ENCODE assay signal across 8 mouse cellular contexts in genomic region chr2:165877180-165877579, GRCm38 (mm10). TPM values are rescaled to one million over a fixed set of nuclear protein-coding genes. Genes with fewer than 3 reads are reported as not detected.
DNase-seq lines count a peak whose midpoint lies in the region; ATAC-seq and TF ChIP-seq lines count a peak whose summit lies in the region.

No protein-coding gene starts in this region.

- H3K9ac ChIP-seq in heart, embryonic 15.5 days = no peak overlapping the region
- peak overlapping the region; percentile 32; the same call in 1 of the 2 replicates for H3K9ac ChIP-seq in forebrain, embryonic 15.5 days (replicated peaks)
- no peak overlapping the region for H3K9ac ChIP-seq in kidney, postnatal 0 days (ENCODE audit: low read depth, low read length)
- peak overlapping the region; percentile 80; the same call in 1 of the 2 replicates for H3K9ac ChIP-seq in neural tube, embryonic 13.5 days

- peaks cover 7% of the 10 kb centered on the region; the same call in 1 of the 2 replicates for H3K36me3 ChIP-seq in heart, embryonic 15.5 days
- peaks cover 10% of the 10 kb centered on the region for H3K36me3 ChIP-seq in forebrain, embryonic 15.5 days
- H3K36me3 ChIP-seq in kidney, postnatal 0 days (ENCODE audit: insufficient read depth, low read length) = 0 out of 2 replicates have a peak, but pooled peaks cover 6% of the 10 kb centered on the region
- peaks cover 17% of the 10 kb centered on the region for H3K36me3 ChIP-seq in neural tube, embryonic 13.5 days

- H3K9me3 ChIP-seq in heart, embryonic 15.5 days (replicated peaks) = no peaks in the 10 kb centered on the region
- H3K9me3 ChIP-seq in forebrain, embryonic 15.5 days = no peaks in the 10 kb centered on the region
- no peaks in the 10 kb centered on the region for H3K9me3 ChIP-seq in kidney, postnatal 0 days (replicated peaks; ENCODE audit: low read length)
- no peaks in the 10 kb centered on the region for H3K9me3 ChIP-seq in neural tube, embryonic 13.5 days

- ATAC-seq in heart, embryonic 15.5 days (replicated peaks; ENCODE audit: insufficient number of reproducible peaks, insufficient read depth, low FRiP score, low read depth) = no peak
- ATAC-seq in forebrain, embryonic 15.5 days (replicated peaks) = no peak
- no peak for ATAC-seq in kidney, postnatal 0 days (replicated peaks; ENCODE audit: low FRiP score, low read depth)
- no peak for ATAC-seq in neural tube, embryonic 13.5 days (ENCODE audit: low read depth)
- no peak for ATAC-seq in inflammation-experienced regulatory T-cells, adult 6 months

- H3K27me3 ChIP-seq in heart, embryonic 15.5 days = no peaks in the 10 kb centered on the region
- no peaks in the 10 kb centered on the region for H3K27me3 ChIP-seq in forebrain, embryonic 15.5 days
- no peaks in the 10 kb centered on the region for H3K27me3 ChIP-seq in kidney, postnatal 0 days (ENCODE audit: insufficient read depth, low read length)
- no peaks in the 10 kb centered on the region for H3K27me3 ChIP-seq in neural tube, embryonic 13.5 days

- DNase-seq in heart, adult 18-20 months = no peak
- DNase-seq in kidney, postnatal 0 days (ENCODE audit: low spot score) = no peak
- no peak for DNase-seq in adrenal gland, postnatal 10 days
- no peak for DNase-seq in left cerebral cortex, adult 8-10 months (ENCODE audit: low spot score in 2 of 2)

- H3K4me2 ChIP-seq in heart, embryonic 15.5 days = no peak overlapping the region
- H3K4me2 ChIP-seq in forebrain, embryonic 15.5 days (replicated peaks) = peak overlapping the region; percentile 67
- H3K4me2 ChIP-seq in kidney, postnatal 0 days (ENCODE audit: low read length) = 0 out of 2 replicates have a peak overlapping the region, but pooled peaks have one; percentile 36
- peak overlapping the region; percentile 65 for H3K4me2 ChIP-seq in neural tube, embryonic 13.5 days

- no peak overlapping the region for H3K4me3 ChIP-seq in heart, embryonic 15.5 days
- H3K4me3 ChIP-seq in forebrain, embryonic 15.5 days = peak overlapping the region; percentile 25; the same call in 1 of the 2 replicates
- no peak overlapping the region for H3K4me3 ChIP-seq in kidney, postnatal 0 days (replicated peaks; ENCODE audit: low read depth, low read length)
- peak overlapping the region; percentile 26 for H3K4me3 ChIP-seq in neural tube, embryonic 13.5 days

- H3K27ac ChIP-seq in heart, embryonic 15.5 days = 0 out of 2 replicates have a peak overlapping the region, but pooled peaks have one; percentile 54
- peak overlapping the region; percentile 84 for H3K27ac ChIP-seq in forebrain, embryonic 15.5 days (replicated peaks)
- H3K27ac ChIP-seq in kidney, postnatal 0 days = peak overlapping the region; percentile 96
- peak overlapping the region; percentile 98 for H3K27ac ChIP-seq in neural tube, embryonic 13.5 days (replicated peaks)

- H3K4me1 ChIP-seq in heart, embryonic 15.5 days (replicated peaks) = peaks cover 95% of the 10 kb centered on the region
- H3K4me1 ChIP-seq in forebrain, embryonic 15.5 days = peaks cover 88% of the 10 kb centered on the region
- peaks cover 81% of the 10 kb centered on the region for H3K4me1 ChIP-seq in kidney, postnatal 0 days (replicated peaks; ENCODE audit: insufficient read depth, low read length)
- peaks cover 96% of the 10 kb centered on the region for H3K4me1 ChIP-seq in neural tube, embryonic 13.5 days (replicated peaks)

- 83% methylated on average over 4 of the region's 4 CpGs for WGBS in heart, embryonic 15.5 days
- 60% methylated on average over 4 of the region's 4 CpGs for WGBS in forebrain, embryonic 15.5 days
- WGBS in kidney, postnatal 0 days = 66% methylated on average over 4 of the region's 4 CpGs
- WGBS in neural tube, embryonic 13.5 days = 55% methylated on average over 4 of the region's 4 CpGs

- TF ChIP-seq CTCF in kidney, postnatal 0 days (IDR thresholded peaks at IDR 0.05; ENCODE audit: low read depth) = no peak

RNA-seq across cellular contexts. Expression of gene Zmynd8, which starts 21.6 kb away (rescaled TPM):
- 39.1 and 40.7 TPM in 2 replicates for polyA plus RNA-seq in heart, embryonic 15.5 days (2015; fragmentation: Nextera tagmentation; extraction: Ambion mirVana)
- 10 to 100 TPM; 41.2 to 44.8 TPM for total RNA-seq in heart, adult 18-20 months (2021)
- polyA plus RNA-seq in forebrain, embryonic 15.5 days (2015; fragmentation: Nextera tagmentation; extraction: Ambion mirVana) = 81.0 and 85.9 TPM in 2 replicates
- polyA plus RNA-seq in kidney, postnatal 0 days (2015; fragmentation: Nextera tagmentation; extraction: Ambion mirVana) = 39.6 and 41.7 TPM in 2 replicates
- polyA plus RNA-seq in neural tube, embryonic 13.5 days (2015; fragmentation: Nextera tagmentation; extraction: Ambion mirVana) = 69.0 and 73.2 TPM in 2 replicates
- 10 to 100 TPM; 39.8 to 57.2 TPM for total RNA-seq in adrenal gland, postnatal 10 days (2021)
- 10 to 100 TPM; 43.3 to 65.6 (median 61.9) TPM for polyA plus RNA-seq in inflammation-experienced regulatory T-cells, adult 6 months (2017; shearing (Covaris generic))
- 100 to 1,000 TPM; 105 to 132 (median 130) TPM for total RNA-seq in left cerebral cortex, adult 8-10 months (2022)

Comparison
In these comparisons a context has a peak if more than half of its experiments do, and no peak if none do; other contexts are left out.
1. H3K4me3 ChIP-seq: peak in forebrain, embryonic 15.5 days (single experiment) and neural tube, embryonic 13.5 days (single experiment); none in heart, embryonic 15.5 days (single experiment) and kidney, postnatal 0 days (single experiment).
2. H3K9ac ChIP-seq: peak in forebrain, embryonic 15.5 days (single experiment) and neural tube, embryonic 13.5 days (single experiment); none in heart, embryonic 15.5 days (single experiment) and kidney, postnatal 0 days (single experiment).
3. Peak in every context shown above with its lines, with median percentiles within 50 percentile points of each other: H3K27ac ChIP-seq.